Mouse (Mus musculus) small intestine, adult 2 months (tissue): ENCODE measurements around the gene Krtap27-1. TPM values are rescaled to one million over a fixed set of nuclear protein-coding genes. Genes with fewer than 3 reads are reported as not detected.

Experiments used
- H3K27ac ChIP-seq: fragments of 200-500 bp; 2 replicates; pipeline ENCODE4 v1.5.1; 2012; ENCODE audit warnings: low read depth, low read length, control low read depth, inconsistent platforms; ENCODE audit not compliant: insufficient read depth
- H3K27me3 ChIP-seq: fragments of 200-500 bp; 2 replicates; pipeline ENCODE4 v1.6.1; 2012; ENCODE audit warnings: mild to moderate bottlenecking, moderate library complexity, low read length, inconsistent platforms; ENCODE audit not compliant: control insufficient read depth, insufficient read depth
- H3K36me3 ChIP-seq: fragments of 200-500 bp; 2 replicates; pipeline ENCODE4 v1.6.1; 2012; ENCODE audit warnings: mild to moderate bottlenecking, low read length, control low read depth, inconsistent platforms; ENCODE audit not compliant: control insufficient read depth, insufficient read depth
- H3K4me1 ChIP-seq: fragments of 200-500 bp; 2 replicates; pipeline ENCODE4 v1.6.1; 2012; ENCODE audit warnings: low read length, inconsistent platforms, mixed read lengths; ENCODE audit not compliant: control insufficient read depth, insufficient read depth, insufficient read length
- H3K4me3 ChIP-seq: fragments of 200-500 bp; 2 replicates; pipeline ENCODE4 v1.5.1; 2012; ENCODE audit warnings: low read depth, mild to moderate bottlenecking, control low read depth, inconsistent platforms, low read length, moderate library complexity
- CTCF ChIP-seq: fragments of 200-500 bp; IDR thresholded peaks from 2 replicates; pipeline ENCODE4 v1.5.1; 2012; ENCODE audit warnings: low read depth, mild to moderate bottlenecking, control low read depth, inconsistent platforms, low read length, moderate library complexity, mixed read lengths; ENCODE audit not compliant: insufficient replicate concordance, insufficient read length; ENCODE audit errors: extremely low read depth
- POLR2A ChIP-seq: fragments of 200-500 bp; IDR thresholded peaks from 2 replicates; pipeline ENCODE4 v1.6.1; 2012; ENCODE audit warnings: low read depth, mild to moderate bottlenecking, control low read depth, inconsistent platforms, low read length, moderate library complexity
- WGBS: fragments of 180-500 bp; shearing (Covaris S2); methylation state at CpG from one replicate; pipeline ENCODE4 v1.1.7; 2018; 5-methylcytosine and 5-hydroxymethylcytosine counted together
- polyA plus RNA-seq: library from polyadenylated mRNA; depleted of rRNA; stranded (reverse); fragments of >200 nt; gene quantifications from 2 replicates; pipeline ENCODE4 v1.2.3, GENCODE M21; 2012

Gene Krtap27-1
- polyA plus RNA-seq, 1 experiment, result not detected

DNA sequence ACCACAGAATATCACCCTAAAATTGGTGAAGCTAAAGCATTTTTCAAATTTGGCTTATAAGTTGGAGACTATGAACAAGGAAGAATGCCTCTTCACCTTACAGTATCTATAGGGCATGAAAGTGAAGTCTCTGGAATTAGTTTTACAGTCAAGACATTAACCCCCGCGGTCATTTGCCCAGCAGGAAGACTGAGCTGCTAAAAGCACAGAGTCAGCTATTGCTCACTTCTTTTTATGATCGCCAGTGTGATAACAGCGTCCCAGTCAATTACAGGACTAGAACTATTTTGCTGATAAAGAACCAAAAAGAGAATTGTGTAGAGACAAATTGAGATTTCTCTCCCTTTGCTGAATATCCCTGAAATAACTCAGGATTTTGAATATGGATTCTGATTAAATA is 24.8 kb upstream of the Krtap27-1 start:
- Histone ChIP-seq H3K27ac (no peak overlapping the region), H3K4me1 (0 out of 2 replicates have a peak, but pooled peaks cover 2% of the 10 kb centered on the region), H3K36me3 (no peaks in the 10 kb centered on the region), H3K27me3 (no peaks in the 10 kb centered on the region), H3K4me3 (no peak overlapping the region)
- TF ChIP-seq POLR2A (no peak), CTCF (no peak)
- 28% methylated on average over 4 of the region's 4 CpGs for WGBS

GRCm38 (mm10) chr16:88681282-88681681 is 9.8 kb upstream of the Krtap27-1 start:
- H3K4me1 ChIP-seq, result no peaks in the 10 kb centered on the region
- H3K36me3 ChIP-seq, result no peaks in the 10 kb centered on the region
- H3K27me3 ChIP-seq, result no peaks in the 10 kb centered on the region
- no peak for TF ChIP-seq CTCF
- no peak for TF ChIP-seq POLR2A
- no peak overlapping the region for H3K27ac ChIP-seq
- 61% methylated on average over 2 of the region's 2 CpGs for WGBS
- H3K4me3 ChIP-seq, result no peak overlapping the region

DNA sequence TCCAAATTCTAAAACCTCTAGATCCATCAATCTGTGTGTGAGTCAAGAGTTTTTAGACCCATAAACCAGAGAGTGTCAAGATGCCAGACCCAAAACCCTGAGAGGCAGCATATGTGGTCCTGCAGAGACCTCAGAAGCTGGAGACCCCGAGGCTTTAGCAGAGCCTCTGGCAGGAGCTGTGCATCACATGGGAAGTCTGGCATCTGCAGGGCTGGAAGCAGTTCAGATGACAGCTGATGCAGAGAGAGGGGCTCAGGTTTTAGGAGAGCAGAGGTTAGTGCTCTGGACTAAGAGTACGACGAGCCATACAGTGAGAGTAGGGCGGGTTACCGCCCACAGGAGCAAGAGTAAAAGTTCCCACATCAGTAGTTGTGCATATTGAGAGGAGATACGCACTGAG is 7.6 kb upstream of the Krtap27-1 start:
- Histone ChIP-seq H3K27me3 (no peaks in the 10 kb centered on the region), H3K4me3 (no peak overlapping the region), H3K27ac (no peak overlapping the region), H3K4me1 (no peaks in the 10 kb centered on the region), H3K36me3 (no peaks in the 10 kb centered on the region)
- TF ChIP-seq POLR2A, result no peak
- TF ChIP-seq CTCF, result no peak
- 80% methylated on average over 6 of the region's 6 CpGs for WGBS

GRCm38 (mm10) chr16:88657426-88657825 is 14.0 kb downstream of the Krtap27-1 start:
- H3K4me1 ChIP-seq, result no peaks in the 10 kb centered on the region
- H3K27ac ChIP-seq, result no peak overlapping the region
- H3K4me3 ChIP-seq, result no peak overlapping the region
- H3K36me3 ChIP-seq, result no peaks in the 10 kb centered on the region
- TF ChIP-seq POLR2A (no peak), CTCF (no peak)
- no peaks in the 10 kb centered on the region for H3K27me3 ChIP-seq
- 15% methylated on average over 1 of the region's 1 CpGs for WGBS

GRCm38 (mm10) chr16:88651952-88652351 is 19.5 kb downstream of the Krtap27-1 start:
- Histone ChIP-seq H3K27me3 (no peaks in the 10 kb centered on the region), H3K4me1 (peaks cover 6% of the 10 kb centered on the region; the same call in 1 of the 2 replicates), H3K4me3 (no peak overlapping the region), H3K36me3 (no peaks in the 10 kb centered on the region), H3K27ac (no peak overlapping the region)
- WGBS, result 41% methylated on average over 2 of the region's 2 CpGs
- no peak for TF ChIP-seq POLR2A
- TF ChIP-seq CTCF, result no peak

- Histone ChIP-seq H3K27me3 (no peaks in the 10 kb centered on the region), H3K4me1 (peaks cover 6% of the 10 kb centered on the region; the same call in 1 of the 2 replicates), H3K36me3 (no peaks in the 10 kb centered on the region), H3K4me3 (no peak overlapping the region), H3K27ac (no peak overlapping the region)
- TF ChIP-seq CTCF (no peak), POLR2A (no peak)
- 16% methylated on average over 1 of the region's 1 CpGs for WGBS
Measured at GRCm38 (mm10) chr16:88651082-88651481, 20.4 kb downstream of the Krtap27-1 start.

DNA sequence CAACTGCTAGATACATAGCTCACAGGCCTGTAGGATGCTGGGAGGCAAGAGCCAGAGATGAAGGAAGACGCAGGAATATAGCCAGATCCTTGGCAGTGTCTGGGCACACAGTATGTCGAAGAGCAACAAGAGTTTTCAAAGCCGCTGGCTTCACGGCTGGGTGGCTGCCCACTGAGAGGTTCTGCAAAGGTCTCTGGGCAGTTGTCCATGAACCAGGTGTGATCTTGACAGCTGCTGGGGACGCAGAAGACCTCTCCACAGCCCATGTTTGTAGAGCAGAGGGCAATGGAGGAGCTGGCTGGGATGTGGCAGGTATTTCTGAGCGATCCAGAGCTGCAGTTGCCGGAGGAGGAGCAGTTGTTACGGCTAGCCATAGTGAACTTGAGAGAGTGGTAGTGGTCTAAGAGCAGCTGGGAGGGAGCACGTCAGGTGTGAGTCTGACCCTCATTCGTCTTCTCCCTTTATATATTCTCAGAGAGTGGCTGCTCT is 24.1 kb downstream of the Krtap27-1 start, which contains the start of gene Krtap26-1:
TSS of gene Krtap26-1 (minus strand) at position 439 of the 489 bp plus-strand sequence.
- peaks cover 6% of the 10 kb centered on the region; the same call in 1 of the 2 replicates for H3K4me1 ChIP-seq
- H3K4me3 ChIP-seq, result no peak within 1 kb of the TSS
- H3K27ac ChIP-seq, result no peak within 1 kb of the TSS
- no peaks in the 10 kb centered on the region for H3K27me3 ChIP-seq
- 89% methylated on average over 10 of the region's 10 CpGs for WGBS
- H3K36me3 ChIP-seq, result no peaks in the 10 kb centered on the region
- TF ChIP-seq CTCF (no peak), POLR2A (no peak)
